ENCODE assay signal across 23 mouse cellular contexts in genomic region chr5:140414647-140415046, GRCm38 (mm10). TPM values are rescaled to one million over a fixed set of nuclear protein-coding genes. Genes with fewer than 3 reads are reported as not detected.
"Had no signal": no experiment of that assay in that cellular context is flagged by ENCODE, and none has a peak within 500 bp of the region (broad histone marks: within the 10 kb centered on the region; RNA-seq: fewer than 3 reads in every experiment).

No protein-coding gene starts in this region.

- H3K36me3 ChIP-seq: kidney, embryonic 15.5 days; limb, embryonic 12.5 days; liver, embryonic 13.5 days; midbrain, embryonic 10.5 days; neural tube, embryonic 15.5 days had no signal

- ATAC-seq: liver, postnatal 0 days had no signal

- H3K4me1 ChIP-seq: limb, embryonic 12.5 days had no signal

- H3K27me3 ChIP-seq: kidney, embryonic 15.5 days; limb, embryonic 12.5 days; liver, embryonic 13.5 days; neural tube, embryonic 15.5 days had no signal

- H3K4me3 ChIP-seq: kidney, embryonic 15.5 days; limb, embryonic 12.5 days; liver, embryonic 13.5 days; midbrain, embryonic 10.5 days; myocyte; neural tube, embryonic 15.5 days had no signal

- H3K9me3 ChIP-seq: kidney, embryonic 15.5 days; limb, embryonic 12.5 days; liver, embryonic 13.5 days; midbrain, embryonic 10.5 days; neural tube, embryonic 15.5 days had no signal

- H3K27ac ChIP-seq: kidney, embryonic 15.5 days; limb, embryonic 12.5 days; liver, embryonic 13.5 days; midbrain, embryonic 10.5 days; neural tube, embryonic 15.5 days had no signal

- DNase-seq: kidney, adult 11 months; kidney, postnatal 25 days; layer of hippocampus, adult 9-11 months; layer of hippocampus, postnatal 36 days; liver; liver, embryonic 13.5 days; liver, postnatal 0 days; midbrain, embryonic 14.5 days; right cerebral cortex, postnatal 4 days; spleen, adult 18-20 months; thymus, adult 18-20 months; thymus, postnatal 14 days had no signal

- H3K9ac ChIP-seq: kidney, embryonic 15.5 days; limb, embryonic 12.5 days; liver, embryonic 13.5 days; liver, postnatal 0 days; neural tube, embryonic 15.5 days had no signal

- H3K4me2 ChIP-seq: kidney, embryonic 15.5 days; limb, embryonic 12.5 days; liver, embryonic 13.5 days; neural tube, embryonic 15.5 days had no signal

RNA-seq across cellular contexts. Expression of gene Gm4869, which starts 30.8 kb away (rescaled TPM):
- total RNA-seq: layer of hippocampus, postnatal 36 days; left cerebral cortex, adult 8-10 months; left cerebral cortex, postnatal 25 days; megakaryocyte, adult 5-6 weeks had no signal
- polyA plus RNA-seq: intestine, embryonic 14.5 days; kidney, embryonic 15.5 days; limb, embryonic 12.5 days; liver, embryonic 13.5 days; liver, postnatal 0 days; midbrain, embryonic 10.5 days; midbrain, embryonic 14.5 days; neural tube, embryonic 11.5 days; neural tube, embryonic 15.5 days; stomach, embryonic 14.5 days had no signal
